Mouse (Mus musculus): ENCODE results near the gene Zgrf1. TPM values are rescaled to one million over a fixed set of nuclear protein-coding genes. Genes with fewer than 3 reads are reported as not detected.

Zgrf1 gene
- polyA plus RNA-seq, 1 experiment = 0.46 TPM

DNA sequence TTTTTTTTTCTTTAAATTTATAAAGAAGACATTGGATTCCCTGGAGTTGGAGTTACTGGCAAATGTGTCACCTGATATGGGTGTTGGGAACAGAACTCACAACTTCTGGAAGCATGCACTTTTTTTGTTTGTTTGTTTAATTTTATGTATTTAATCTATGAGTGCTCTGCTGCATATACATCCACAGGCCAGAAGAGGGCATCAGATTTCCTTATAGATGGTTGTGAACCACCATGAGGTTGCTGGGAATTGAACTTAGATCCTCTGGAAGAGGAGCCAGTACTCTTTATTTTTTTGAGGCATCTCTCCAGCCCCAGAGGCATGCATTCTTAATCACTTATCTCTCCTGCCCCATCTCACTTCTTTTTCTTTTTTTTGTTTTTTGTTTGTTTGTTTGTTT, 4.9 kb downstream of the Zgrf1 start:
- no peak overlapping the region for H3K4me2 ChIP-seq (ENCODE audit: low read depth)
- no peak for TF ChIP-seq USF1 (IDR thresholded peaks at IDR 0.05; ENCODE audit: low read depth)
- no peak for TF ChIP-seq REST (IDR thresholded peaks at IDR 0.05; ENCODE audit: insufficient read depth, insufficient read length)
- TF ChIP-seq TCF3 (IDR thresholded peaks at IDR 0.05; ENCODE audit: insufficient read length, low read depth) = no peak
- no peak for TF ChIP-seq MYOG (IDR thresholded peaks at IDR 0.05; ENCODE audit: control insufficient read depth in 1 of 3, insufficient read depth in 1 of 3, insufficient read length in 2 of 3, low read depth in 2 of 3)
- TF ChIP-seq E2F4 (IDR thresholded peaks at IDR 0.05; ENCODE audit: insufficient read depth) = no peak
- H3K27me3 ChIP-seq (ENCODE audit: control insufficient read depth, insufficient read depth, insufficient read length) = no peaks in the 10 kb centered on the region
- H3K36me3 ChIP-seq (ENCODE audit: control insufficient read depth, insufficient read depth) = peaks cover 12% of the 10 kb centered on the region
- no peak overlapping the region for H3ac ChIP-seq (ENCODE audit: control insufficient read depth, insufficient read length)
- H3K4me3 ChIP-seq = no peak overlapping the region
- H3K79me2 ChIP-seq (ENCODE audit: control insufficient read depth, insufficient read depth) = peaks cover 10% of the 10 kb centered on the region

DNA sequence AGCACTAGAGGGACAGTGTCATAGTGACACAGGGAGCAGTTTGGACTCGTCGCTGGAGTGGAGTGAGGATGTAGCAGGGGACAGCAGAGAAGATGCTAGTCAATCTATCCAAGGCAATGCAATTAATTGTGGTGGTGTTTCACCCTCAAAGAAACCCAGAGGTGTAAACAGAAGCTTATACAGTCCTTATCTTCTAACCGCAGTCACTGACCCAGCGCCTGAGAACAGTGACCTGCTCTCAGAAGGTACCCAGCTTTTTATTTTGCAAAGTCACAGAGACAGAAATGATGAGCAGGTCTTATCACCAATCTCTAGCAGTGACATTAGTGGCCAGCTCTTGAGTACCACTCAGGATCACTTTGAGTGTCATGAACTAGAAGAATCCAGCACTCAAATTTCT, 9.7 kb downstream of the Zgrf1 start:
- H3K4me3 ChIP-seq = no peak overlapping the region
- TF ChIP-seq E2F4 (IDR thresholded peaks at IDR 0.05; ENCODE audit: insufficient read depth) (no peak), POLR2A (IDR thresholded peaks at IDR 0.05; ENCODE audit: insufficient read length, low read depth) (no peak), TCF12 (IDR thresholded peaks at IDR 0.05; ENCODE audit: insufficient read depth, poor library complexity, severe bottlenecking) (no peak), MYOD1 (IDR thresholded peaks at IDR 0.05; ENCODE audit: control insufficient read depth in 1 of 3, insufficient read length in 2 of 3, low read depth in 2 of 3) (no peak), CEBPB (IDR thresholded peaks at IDR 0.05; ENCODE audit: insufficient read depth, poor library complexity, severe bottlenecking) (no peak), MYOG (IDR thresholded peaks at IDR 0.05; ENCODE audit: control insufficient read depth in 1 of 3, insufficient read depth in 1 of 3, insufficient read length in 2 of 3, low read depth in 2 of 3) (no peak)
- no peak overlapping the region for H3ac ChIP-seq (ENCODE audit: control insufficient read depth, insufficient read length)
- H3K4me2 ChIP-seq (ENCODE audit: low read depth) = no peak overlapping the region
- H3K36me3 ChIP-seq (ENCODE audit: control insufficient read depth, insufficient read depth) = peaks cover 12% of the 10 kb centered on the region
- H3K27me3 ChIP-seq (ENCODE audit: control insufficient read depth, insufficient read depth, insufficient read length) = no peaks in the 10 kb centered on the region
- H3K79me2 ChIP-seq (ENCODE audit: control insufficient read depth, insufficient read depth) = no peaks in the 10 kb centered on the region

DNA sequence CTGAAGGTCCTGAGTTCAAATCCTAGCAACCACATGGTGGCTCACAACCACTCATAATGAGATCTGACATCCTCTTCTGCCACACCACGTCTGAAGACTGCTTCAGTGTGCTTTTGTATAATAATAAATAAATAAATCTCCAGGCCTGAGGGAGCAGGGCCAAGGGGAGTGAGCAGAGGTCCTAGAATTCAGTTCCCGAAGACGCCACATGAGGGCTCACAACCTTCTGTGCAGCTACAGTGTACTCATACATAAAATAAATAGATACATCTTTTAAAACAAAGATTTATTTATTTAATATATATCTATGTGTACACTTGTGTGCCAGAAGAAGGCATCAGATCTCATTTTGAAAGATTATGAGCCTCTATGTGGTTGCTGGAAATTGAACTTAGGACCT, 11.8 kb downstream of the Zgrf1 start:
- Histone ChIP-seq H3K36me3 (ENCODE audit: control insufficient read depth, insufficient read depth) (peaks cover 12% of the 10 kb centered on the region), H3ac (ENCODE audit: control insufficient read depth, insufficient read length) (no peak overlapping the region), H3K79me2 (ENCODE audit: control insufficient read depth, insufficient read depth) (no peaks in the 10 kb centered on the region), H3K4me3 (no peak overlapping the region), H3K27me3 (ENCODE audit: control insufficient read depth, insufficient read depth, insufficient read length) (no peaks in the 10 kb centered on the region), H3K4me2 (ENCODE audit: low read depth) (no peak overlapping the region)
- TF ChIP-seq MAX (IDR thresholded peaks at IDR 0.05; ENCODE audit: low read depth) = no peak
- no peak for TF ChIP-seq USF1 (IDR thresholded peaks at IDR 0.05; ENCODE audit: low read depth)
- no peak for TF ChIP-seq MYOD1 (IDR thresholded peaks at IDR 0.05; ENCODE audit: control insufficient read depth in 1 of 3, insufficient read length in 2 of 3, low read depth in 2 of 3)
- TF ChIP-seq MYOG (IDR thresholded peaks at IDR 0.05; ENCODE audit: control insufficient read depth in 1 of 3, insufficient read depth in 1 of 3, insufficient read length in 2 of 3, low read depth in 2 of 3) = no peak
- TF ChIP-seq SRF (IDR thresholded peaks at IDR 0.05; ENCODE audit: control insufficient read depth, insufficient read length, low read depth) = no peak
- TF ChIP-seq TCF3 (IDR thresholded peaks at IDR 0.05; ENCODE audit: insufficient read length, low read depth) = no peak
- TF ChIP-seq E2F4 (IDR thresholded peaks at IDR 0.05; ENCODE audit: insufficient read depth) = no peak
- TF ChIP-seq TCF12 (IDR thresholded peaks at IDR 0.05; ENCODE audit: insufficient read depth, poor library complexity, severe bottlenecking) = no peak
- TF ChIP-seq CEBPB (IDR thresholded peaks at IDR 0.05; ENCODE audit: insufficient read depth, poor library complexity, severe bottlenecking) = no peak
- TF ChIP-seq POLR2AphosphoS2 (IDR thresholded peaks at IDR 0.05; ENCODE audit: insufficient read length, low read depth) = no peak
- no peak for TF ChIP-seq POLR2A (IDR thresholded peaks at IDR 0.05; ENCODE audit: insufficient read length, low read depth)
- no peak for TF ChIP-seq REST (IDR thresholded peaks at IDR 0.05; ENCODE audit: insufficient read depth, insufficient read length)

DNA sequence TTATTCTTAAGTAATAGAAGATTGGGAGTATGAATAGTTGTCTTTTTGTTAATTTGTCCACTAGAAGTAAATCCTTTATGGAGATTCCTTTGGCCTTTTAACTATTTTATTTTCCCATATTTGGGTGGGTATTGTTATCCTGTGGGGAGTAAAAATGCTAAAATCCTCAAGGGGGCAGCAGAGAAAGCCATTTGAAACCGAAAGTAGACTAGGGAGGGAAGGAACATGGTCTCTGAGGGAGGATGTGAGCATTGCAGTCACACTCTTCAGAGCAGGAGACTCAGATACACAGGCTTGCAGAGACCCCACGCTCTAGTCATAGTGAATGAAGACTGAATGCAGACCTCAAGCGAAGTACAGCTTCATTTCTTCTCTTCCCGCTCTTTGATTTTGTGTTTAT, 19.3 kb downstream of the Zgrf1 start:
- Histone ChIP-seq H3K36me3 (ENCODE audit: control insufficient read depth, insufficient read depth) (no peaks in the 10 kb centered on the region), H3ac (ENCODE audit: control insufficient read depth, insufficient read length) (no peak overlapping the region), H3K27me3 (ENCODE audit: control insufficient read depth, insufficient read depth, insufficient read length) (no peaks in the 10 kb centered on the region), H3K4me2 (ENCODE audit: low read depth) (peak overlapping the region; percentile 52), H3K79me2 (ENCODE audit: control insufficient read depth, insufficient read depth) (no peaks in the 10 kb centered on the region), H3K4me3 (no peak overlapping the region)
- TF ChIP-seq E2F4 (IDR thresholded peaks at IDR 0.05; ENCODE audit: insufficient read depth) = no peak
- no peak for TF ChIP-seq MAX (IDR thresholded peaks at IDR 0.05; ENCODE audit: low read depth)
- TF ChIP-seq TCF12 (IDR thresholded peaks at IDR 0.05; ENCODE audit: insufficient read depth, poor library complexity, severe bottlenecking) = no peak
- no peak for TF ChIP-seq CEBPB (IDR thresholded peaks at IDR 0.05; ENCODE audit: insufficient read depth, poor library complexity, severe bottlenecking)
- no peak for TF ChIP-seq TCF3 (IDR thresholded peaks at IDR 0.05; ENCODE audit: insufficient read length, low read depth)
- no peak for TF ChIP-seq SRF (IDR thresholded peaks at IDR 0.05; ENCODE audit: control insufficient read depth, insufficient read length, low read depth)
- TF ChIP-seq MYOD1 (IDR thresholded peaks at IDR 0.05; ENCODE audit: control insufficient read depth in 1 of 3, insufficient read length in 2 of 3, low read depth in 2 of 3) = no peak
- no peak for TF ChIP-seq USF1 (IDR thresholded peaks at IDR 0.05; ENCODE audit: low read depth)
- no peak for TF ChIP-seq POLR2A (IDR thresholded peaks at IDR 0.05; ENCODE audit: insufficient read length, low read depth)
- TF ChIP-seq REST (IDR thresholded peaks at IDR 0.05; ENCODE audit: insufficient read depth, insufficient read length) = no peak
- no peak for TF ChIP-seq MYOG (IDR thresholded peaks at IDR 0.05; ENCODE audit: control insufficient read depth in 1 of 3, insufficient read depth in 1 of 3, insufficient read length in 2 of 3, low read depth in 2 of 3)
- TF ChIP-seq POLR2AphosphoS2 (IDR thresholded peaks at IDR 0.05; ENCODE audit: insufficient read length, low read depth) = no peak

DNA sequence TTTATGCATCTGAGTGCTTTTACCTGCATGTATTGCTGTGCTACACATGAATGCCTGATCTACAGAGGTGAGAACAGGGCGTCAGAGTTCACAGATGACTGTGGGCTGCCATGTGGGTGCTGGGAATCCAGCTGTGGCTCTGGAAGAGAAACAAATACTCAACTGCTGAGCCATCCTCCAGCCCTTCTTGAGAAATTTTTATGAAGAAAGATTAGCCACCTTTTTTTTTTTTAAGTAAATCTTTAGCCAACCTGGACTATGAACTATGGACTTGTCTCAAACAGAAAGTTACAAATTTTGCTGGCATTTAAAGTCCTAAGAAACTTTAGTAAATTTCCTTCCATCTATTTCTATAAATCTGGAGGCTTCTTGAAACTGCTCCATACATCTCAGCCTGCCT, 43.8 kb downstream of the Zgrf1 start:
- H3ac ChIP-seq (ENCODE audit: control insufficient read depth, insufficient read length) = no peak overlapping the region
- no peaks in the 10 kb centered on the region for H3K79me2 ChIP-seq (ENCODE audit: control insufficient read depth, insufficient read depth)
- H3K27me3 ChIP-seq (ENCODE audit: control insufficient read depth, insufficient read depth, insufficient read length) = no peaks in the 10 kb centered on the region
- TF ChIP-seq SRF (IDR thresholded peaks at IDR 0.05; ENCODE audit: control insufficient read depth, insufficient read length, low read depth) (no peak), REST (IDR thresholded peaks at IDR 0.05; ENCODE audit: insufficient read depth, insufficient read length) (no peak), TCF3 (IDR thresholded peaks at IDR 0.05; ENCODE audit: insufficient read length, low read depth) (no peak), MAX (IDR thresholded peaks at IDR 0.05; ENCODE audit: low read depth) (no peak), TCF12 (IDR thresholded peaks at IDR 0.05; ENCODE audit: insufficient read depth, poor library complexity, severe bottlenecking) (no peak), POLR2A (IDR thresholded peaks at IDR 0.05; ENCODE audit: insufficient read length, low read depth) (no peak), E2F4 (IDR thresholded peaks at IDR 0.05; ENCODE audit: insufficient read depth) (no peak), MYOD1 (IDR thresholded peaks at IDR 0.05; ENCODE audit: control insufficient read depth in 1 of 3, insufficient read length in 2 of 3, low read depth in 2 of 3) (no peak), MYOG (IDR thresholded peaks at IDR 0.05; ENCODE audit: control insufficient read depth in 1 of 3, insufficient read depth in 1 of 3, insufficient read length in 2 of 3, low read depth in 2 of 3) (no peak), POLR2AphosphoS2 (IDR thresholded peaks at IDR 0.05; ENCODE audit: insufficient read length, low read depth) (no peak), USF1 (IDR thresholded peaks at IDR 0.05; ENCODE audit: low read depth) (no peak), CEBPB (IDR thresholded peaks at IDR 0.05; ENCODE audit: insufficient read depth, poor library complexity, severe bottlenecking) (no peak)
- peaks cover 6% of the 10 kb centered on the region for H3K36me3 ChIP-seq (ENCODE audit: control insufficient read depth, insufficient read depth)
- no peak overlapping the region for H3K4me3 ChIP-seq
- H3K4me2 ChIP-seq (ENCODE audit: low read depth) = no peak overlapping the region

Measured in myocyte (in vitro differentiated cells).